Mouse (Mus musculus) Muller cell, postnatal 12 days (primary cell): Measurements from ENCODE around the gene Klrb1c.
"Not testable (repeated sequence)": the region's sequence is repeated elsewhere in the genome, so short reads cannot be mapped to it uniquely, and the experiment has no call there.

Experiments used
- DNase-seq: peaks from one replicate; pipeline ENCODE4 v3.0.0-alpha.2; 2015; ENCODE audit errors: inconsistent ontology term

Klrb1c gene

GRCm38 (mm10) chr6:128797936-128798771 lies 9.1 kb upstream of the Klrb1c start:
- DNase-seq = peak; percentile 22

- no peak for DNase-seq
Observed at GRCm38 (mm10) chr6:128797185-128797905, 8.3 kb upstream of the Klrb1c start.

- DNase-seq = no peak
Observed at GRCm38 (mm10) chr6:128796321-128796955, 7.4 kb upstream of the Klrb1c start.

- DNase-seq = no peak
Observed at GRCm38 (mm10) chr6:128793734-128794133, 4.7 kb upstream of the Klrb1c start.

GRCm38 (mm10) chr6:128790491-128790994 lies 1.5 kb upstream of the Klrb1c start:
- not testable (repeated sequence) for DNase-seq

- no peak for DNase-seq
Observed at GRCm38 (mm10) chr6:128788517-128788916, 498 bp downstream of the Klrb1c start.

- not testable (repeated sequence) for DNase-seq
Observed at GRCm38 (mm10) chr6:128786396-128786795, 2.6 kb downstream of the Klrb1c start.

GRCm38 (mm10) chr6:128769481-128770253 lies 19.3 kb downstream of the Klrb1c start:
- DNase-seq = peak; percentile 17

- DNase-seq = no peak
Observed at GRCm38 (mm10) chr6:128768047-128768446, 21.0 kb downstream of the Klrb1c start.

- DNase-seq = peak; percentile 29
Observed at GRCm38 (mm10) chr6:128766486-128767254, 22.3 kb downstream of the Klrb1c start.

- DNase-seq = no peak
Observed at GRCm38 (mm10) chr6:128765211-128765610, 23.8 kb downstream of the Klrb1c start.

- no peak for DNase-seq
Observed at GRCm38 (mm10) chr6:128764598-128764997, 24.4 kb downstream of the Klrb1c start.

GRCm38 (mm10) chr6:128763736-128764523 lies 25.1 kb downstream of the Klrb1c start:
- DNase-seq = peak; percentile 98

GRCm38 (mm10) chr6:128762892-128763670 lies 25.9 kb downstream of the Klrb1c start:
- DNase-seq = not testable (repeated sequence)

- peak; percentile 23 for DNase-seq
Observed at GRCm38 (mm10) chr6:128761144-128761540, 27.9 kb downstream of the Klrb1c start.

- peak; percentile 82 for DNase-seq
Observed at GRCm38 (mm10) chr6:128760416-128761143, 28.4 kb downstream of the Klrb1c start.

GRCm38 (mm10) chr6:128760016-128760415 lies 29.0 kb downstream of the Klrb1c start:
- peak; percentile 88 for DNase-seq

- DNase-seq = no peak
Observed at GRCm38 (mm10) chr6:128759221-128759950, 29.6 kb downstream of the Klrb1c start.
